Mouse (Mus musculus) forebrain, embryonic 14.5 days (tissue): ENCODE measurements around the gene Arhgef3. TPM values are rescaled to one million over a fixed set of nuclear protein-coding genes. Genes with fewer than 3 reads are reported as not detected.

Source experiments
- ATAC-seq: fragments of 200-750 bp; cut with Nextera tagmentation; 2 replicates; pipeline ENCODE4 v1.8.0; 2017; ENCODE audit warnings: mild to moderate bottlenecking, moderate library complexity
- DNase-seq: peaks from one replicate; pipeline ENCODE4 v3.0.0-alpha.2; 2015; ENCODE audit warnings: low spot score
- H3K27ac ChIP-seq: fragments of 300-500 bp; sonication (generic); 2 replicates; pipeline ENCODE4 v1.5.1; 2014; ENCODE audit warnings: low read depth, mild to moderate bottlenecking, control low read depth, low read length, moderate library complexity
- H3K27me3 ChIP-seq: fragments of 300-500 bp; sonication (generic); replicated peaks from 2 replicates; pipeline ENCODE4 v1.6.1; 2014; ENCODE audit warnings: low read length, control low read depth, mixed read lengths; ENCODE audit not compliant: control insufficient read depth, insufficient read depth
- H3K36me3 ChIP-seq: fragments of 300-500 bp; sonication (generic); 2 replicates; pipeline ENCODE4 v1.6.1; 2014; ENCODE audit warnings: low read length, control low read depth; ENCODE audit not compliant: control insufficient read depth, insufficient read depth
- H3K4me1 ChIP-seq: fragments of 300-500 bp; sonication (generic); 2 replicates; pipeline ENCODE4 v1.6.1; 2014; ENCODE audit warnings: antibody characterized with exemption, low read length, control low read depth; ENCODE audit not compliant: control insufficient read depth, insufficient read depth
- H3K4me2 ChIP-seq: fragments of 300-500 bp; sonication (generic); 2 replicates; pipeline ENCODE4 v1.6.1; 2014; ENCODE audit warnings: mild to moderate bottlenecking, control low read depth, low read length
- H3K4me3 ChIP-seq: fragments of 300-500 bp; sonication (generic); 2 replicates; pipeline ENCODE4 v1.5.1; 2014; ENCODE audit warnings: low read depth, low read length, control low read depth
- H3K9ac ChIP-seq: fragments of 300-500 bp; sonication (generic); 2 replicates; pipeline ENCODE4 v1.6.1; 2014; ENCODE audit warnings: mild to moderate bottlenecking, low read length, control low read depth, moderate library complexity
- H3K9me3 ChIP-seq: fragments of 300-500 bp; sonication (generic); replicated peaks from 2 replicates; pipeline ENCODE4 v1.6.1; 2016; ENCODE audit warnings: low read length, control low read depth, mixed read lengths; ENCODE audit not compliant: control insufficient read depth
- WGBS: fragments of 180-500 bp; shearing (Covaris S2); extraction: QIAGEN DNeasy Blood & Tissue Kit; methylation state at CpG from one replicate; pipeline ENCODE4 v1.1.7; 2014; 5-methylcytosine and 5-hydroxymethylcytosine counted together
- polyA plus RNA-seq: library from polyadenylated mRNA; unstranded; fragments of >200 nt; fragmentation: Nextera tagmentation; extraction: Ambion mirVana; gene quantifications from 2 replicates; pipeline ENCODE4 v1.2.1, GENCODE M21; 2014

The Arhgef3 gene
- polyA plus RNA-seq, 1 experiment from 2014 or later = 3.0 TPM

- H3K4me3 ChIP-seq = no peak overlapping the region
- no peak overlapping the region for H3K27ac ChIP-seq
- H3K27me3 ChIP-seq = no peaks in the 10 kb centered on the region
- H3K36me3 ChIP-seq = no peaks in the 10 kb centered on the region
- no peak overlapping the region for H3K9ac ChIP-seq
- DNase-seq = no peak
- WGBS = 78% methylated on average over 10 of the region's 10 CpGs
- no peaks in the 10 kb centered on the region for H3K4me1 ChIP-seq
- no peak overlapping the region for H3K4me2 ChIP-seq
- ATAC-seq = no peak
- no peaks in the 10 kb centered on the region for H3K9me3 ChIP-seq
Observed at GRCm38 (mm10) chr14:27393806-27394205, 279.1 kb downstream of the Arhgef3 start.

- WGBS = 89% methylated on average over 7 of the region's 7 CpGs
- Histone ChIP-seq H3K36me3 (no peaks in the 10 kb centered on the region), H3K9me3 (no peaks in the 10 kb centered on the region), H3K9ac (no peak overlapping the region), H3K27me3 (no peaks in the 10 kb centered on the region), H3K4me3 (no peak overlapping the region), H3K4me1 (no peaks in the 10 kb centered on the region), H3K4me2 (no peak overlapping the region), H3K27ac (no peak overlapping the region)
- no peak for ATAC-seq
- DNase-seq = no peak
Observed at GRCm38 (mm10) chr14:27396424-27396823, 281.7 kb downstream of the Arhgef3 start.

GRCm38 (mm10) chr14:27397526-27397925 lies 282.8 kb downstream of the Arhgef3 start:
- H3K27ac ChIP-seq = no peak overlapping the region
- ATAC-seq = no peak

GRCm38 (mm10) chr14:27400495-27400894 lies 285.8 kb downstream of the Arhgef3 start:
- H3K27ac ChIP-seq = no peak overlapping the region
- WGBS = 93% methylated on average over 6 of the region's 6 CpGs
- no peak overlapping the region for H3K4me2 ChIP-seq
- no peaks in the 10 kb centered on the region for H3K36me3 ChIP-seq
- H3K9ac ChIP-seq = no peak overlapping the region
- DNase-seq (no peak), ATAC-seq (no peak)
- H3K4me3 ChIP-seq = no peak overlapping the region
- no peaks in the 10 kb centered on the region for H3K9me3 ChIP-seq
- H3K4me1 ChIP-seq = no peaks in the 10 kb centered on the region
- H3K27me3 ChIP-seq = no peaks in the 10 kb centered on the region

More at GRCm38 (mm10) chr14:27397526-27397925, 282.8 kb downstream of the Arhgef3 start:
- Histone ChIP-seq H3K27me3 (no peaks in the 10 kb centered on the region), H3K9me3 (no peaks in the 10 kb centered on the region), H3K4me1 (no peaks in the 10 kb centered on the region), H3K4me2 (no peak overlapping the region), H3K9ac (no peak overlapping the region), H3K4me3 (no peak overlapping the region), H3K36me3 (no peaks in the 10 kb centered on the region)
- WGBS = 81% methylated on average over 6 of the region's 6 CpGs
- peak; percentile 18 for DNase-seq

- H3K36me3 ChIP-seq = no peaks in the 10 kb centered on the region
- ATAC-seq (no peak), DNase-seq (no peak)
- H3K9me3 ChIP-seq = no peaks in the 10 kb centered on the region
- no peaks in the 10 kb centered on the region for H3K27me3 ChIP-seq
- H3K4me2 ChIP-seq = no peak overlapping the region
- H3K9ac ChIP-seq = no peak overlapping the region
- no peaks in the 10 kb centered on the region for H3K4me1 ChIP-seq
- WGBS = 92% methylated on average over 12 of the region's 12 CpGs
- H3K27ac ChIP-seq = no peak overlapping the region
- no peak overlapping the region for H3K4me3 ChIP-seq
Observed at GRCm38 (mm10) chr14:27401717-27402278, 287.1 kb downstream of the Arhgef3 start.

GRCm38 (mm10) chr14:27402332-27403250 lies 287.9 kb downstream of the Arhgef3 start:
- ATAC-seq = no peak
- no peaks in the 10 kb centered on the region for H3K9me3 ChIP-seq

GRCm38 (mm10) chr14:27405452-27405851 lies 290.8 kb downstream of the Arhgef3 start:
- Histone ChIP-seq H3K4me3 (no peak overlapping the region), H3K27me3 (no peaks in the 10 kb centered on the region), H3K9ac (no peak overlapping the region), H3K4me1 (no peaks in the 10 kb centered on the region), H3K4me2 (no peak overlapping the region), H3K9me3 (peaks cover 4% of the 10 kb centered on the region; the same call in 1 of the 2 replicates), H3K27ac (no peak overlapping the region), H3K36me3 (no peaks in the 10 kb centered on the region)
- 93% methylated on average over 4 of the region's 4 CpGs for WGBS
- DNase-seq = no peak
- no peak for ATAC-seq

More at GRCm38 (mm10) chr14:27402332-27403250, 287.9 kb downstream of the Arhgef3 start:
- 80% methylated on average over 10 of the region's 10 CpGs for WGBS
- Histone ChIP-seq H3K9ac (no peak overlapping the region), H3K36me3 (no peaks in the 10 kb centered on the region), H3K4me3 (no peak overlapping the region), H3K4me1 (no peaks in the 10 kb centered on the region), H3K27me3 (no peaks in the 10 kb centered on the region), H3K4me2 (no peak overlapping the region), H3K27ac (no peak overlapping the region)
- peak; percentile 3 for DNase-seq

- Histone ChIP-seq H3K4me3 (no peak overlapping the region), H3K36me3 (no peaks in the 10 kb centered on the region), H3K9me3 (peaks cover 4% of the 10 kb centered on the region; the same call in 1 of the 2 replicates), H3K4me1 (no peaks in the 10 kb centered on the region), H3K4me2 (no peak overlapping the region), H3K27ac (no peak overlapping the region), H3K9ac (no peak overlapping the region), H3K27me3 (no peaks in the 10 kb centered on the region)
- DNase-seq = no peak
- WGBS = 96% methylated on average over 2 of the region's 2 CpGs
- no peak for ATAC-seq
Observed at GRCm38 (mm10) chr14:27405947-27406346, 291.2 kb downstream of the Arhgef3 start.

GRCm38 (mm10) chr14:27408240-27408639 lies 293.5 kb downstream of the Arhgef3 start:
- Histone ChIP-seq H3K27ac (no peak overlapping the region), H3K9me3 (peaks cover 4% of the 10 kb centered on the region; the same call in 1 of the 2 replicates), H3K36me3 (no peaks in the 10 kb centered on the region), H3K4me3 (no peak overlapping the region), H3K4me2 (no peak overlapping the region), H3K9ac (no peak overlapping the region), H3K27me3 (no peaks in the 10 kb centered on the region), H3K4me1 (no peaks in the 10 kb centered on the region)
- no peak for ATAC-seq
- DNase-seq = no peak
- WGBS = 95% methylated on average over 3 of the region's 3 CpGs
